Mouse (Mus musculus) hindbrain, postnatal 0 days (tissue): Measurements from ENCODE around the gene Tsen2. TPM values are rescaled to one million over a fixed set of nuclear protein-coding genes. Genes with fewer than 3 reads are reported as not detected.

Experiments used
- ATAC-seq: fragments of 200-750 bp; cut with Nextera tagmentation; 2 replicates; pipeline ENCODE4 v1.8.0; 2017; ENCODE audit warnings: mild to moderate bottlenecking, moderate TSS enrichment, moderate library complexity
- DNase-seq: peaks from one replicate; pipeline ENCODE4 v3.0.0-alpha.2; 2015; ENCODE audit warnings: low spot score
- H3K27ac ChIP-seq: fragments of 300-500 bp; sonication (generic); 2 replicates; pipeline ENCODE4 v1.5.1; 2014; ENCODE audit warnings: mild to moderate bottlenecking
- H3K27me3 ChIP-seq: fragments of 300-500 bp; sonication (generic); 2 replicates; pipeline ENCODE4 v1.6.1; 2014; ENCODE audit warnings: low read length, mixed read lengths; ENCODE audit not compliant: insufficient read depth
- H3K36me3 ChIP-seq: fragments of 300-500 bp; sonication (generic); 2 replicates; pipeline ENCODE4 v1.6.1; 2014; ENCODE audit warnings: low read length, mixed read lengths; ENCODE audit not compliant: insufficient read depth
- H3K4me1 ChIP-seq: fragments of 300-500 bp; sonication (generic); 2 replicates; pipeline ENCODE4 v1.6.1; 2014; ENCODE audit warnings: antibody characterized with exemption, low read length, mixed read lengths; ENCODE audit not compliant: insufficient read depth
- H3K4me2 ChIP-seq: fragments of 300-500 bp; sonication (generic); 2 replicates; pipeline ENCODE4 v1.6.1; 2014; ENCODE audit warnings: low read depth, mild to moderate bottlenecking, low read length, moderate library complexity, mixed read lengths
- H3K4me3 ChIP-seq: fragments of 300-500 bp; sonication (generic); 2 replicates; pipeline ENCODE4 v1.5.1; 2014; ENCODE audit warnings: low read length
- H3K9ac ChIP-seq: fragments of 300-500 bp; sonication (generic); replicated peaks from 2 replicates; pipeline ENCODE4 v1.6.1; 2014; ENCODE audit warnings: mild to moderate bottlenecking, low read length, moderate library complexity, mixed read lengths
- H3K9me3 ChIP-seq: fragments of 300-500 bp; sonication (generic); 2 replicates; pipeline ENCODE4 v1.6.1; 2016; ENCODE audit warnings: low read length, mixed read lengths
- CTCF ChIP-seq: IDR thresholded peaks from 2 replicates; pipeline ENCODE4 v1.5.1; 2016; ENCODE audit warnings: antibody characterized with exemption, control low read depth, low read depth
- WGBS: fragments of 180-500 bp; shearing (Covaris S2); extraction: QIAGEN DNeasy Blood & Tissue Kit; methylation state at CpG from one replicate; pipeline ENCODE4 v1.1.7; 2014; 5-methylcytosine and 5-hydroxymethylcytosine counted together
- polyA plus RNA-seq: library from polyadenylated mRNA; unstranded; fragments of >200 nt; fragmentation: Nextera tagmentation; extraction: Ambion mirVana; gene quantifications from 2 replicates; pipeline ENCODE4 v1.2.1, GENCODE M21; 2015
- total RNA-seq: library from RNA; depleted of rRNA; stranded (reverse); fragments of >200 nt; gene quantifications from 2 replicates; pipeline ENCODE4 v1.2.3, GENCODE M21; 2014

Gene Tsen2
- total and polyA plus RNA-seq, 2 experiments from 2014 or later = 18.3 to 25.9 TPM

DNA sequence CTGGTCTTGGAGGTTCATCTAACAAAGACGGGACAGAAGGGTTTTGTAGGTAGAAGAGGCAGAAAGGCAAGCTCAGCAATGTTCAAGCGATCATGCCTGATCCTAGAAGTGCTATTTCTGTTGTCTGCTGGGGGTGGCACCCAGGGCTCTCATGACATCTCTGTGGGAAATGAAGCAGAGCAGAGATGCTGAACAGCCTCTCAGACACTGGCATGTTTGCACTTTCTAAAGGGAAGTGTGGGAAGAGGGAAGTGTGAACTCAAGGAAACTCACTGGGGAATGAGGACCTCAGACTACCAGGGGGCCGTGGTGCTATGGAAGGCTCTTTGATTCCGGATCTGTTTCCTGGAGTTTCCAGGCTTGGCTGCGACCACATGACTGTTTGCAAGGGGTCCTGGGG, 39.5 kb upstream of the Tsen2 start:
- Histone ChIP-seq H3K4me3 (no peak overlapping the region), H3K9me3 (0 out of 2 replicates have a peak, but pooled peaks cover 4% of the 10 kb centered on the region), H3K36me3 (no peaks in the 10 kb centered on the region), H3K27me3 (no peaks in the 10 kb centered on the region), H3K9ac (no peak overlapping the region), H3K27ac (no peak overlapping the region), H3K4me1 (no peaks in the 10 kb centered on the region), H3K4me2 (no peak overlapping the region)
- DNase-seq (no peak), ATAC-seq (no peak)
- no peak for TF ChIP-seq CTCF
- 82% methylated on average over 5 of the region's 5 CpGs for WGBS

DNA sequence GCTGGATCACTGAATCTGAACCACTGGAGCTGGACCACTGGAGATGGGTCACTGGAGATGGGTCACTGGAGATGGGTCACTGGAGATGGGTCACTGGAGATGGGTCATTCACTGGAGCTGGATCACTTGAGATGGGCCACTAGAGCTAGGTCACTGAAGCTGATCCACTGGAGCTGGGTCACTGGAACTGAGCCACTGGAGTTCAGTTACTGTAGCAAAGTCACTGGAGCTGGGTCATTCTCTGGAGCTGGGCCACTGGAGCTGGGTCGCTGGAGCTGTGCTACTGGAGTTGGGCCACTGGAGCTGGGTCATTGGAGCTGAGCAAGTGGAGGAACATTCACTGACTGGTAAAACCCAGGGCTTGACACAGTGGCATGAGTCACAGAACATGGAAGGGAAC, 38.0 kb upstream of the Tsen2 start:
- H3K4me3 ChIP-seq = no peak overlapping the region
- TF ChIP-seq CTCF = no peak
- H3K27me3 ChIP-seq = no peaks in the 10 kb centered on the region
- 100% methylated on average over 1 of the region's 1 CpGs for WGBS
- H3K9ac ChIP-seq = no peak overlapping the region
- no peak overlapping the region for H3K4me2 ChIP-seq
- H3K4me1 ChIP-seq = no peaks in the 10 kb centered on the region
- no peaks in the 10 kb centered on the region for H3K36me3 ChIP-seq
- H3K27ac ChIP-seq = no peak overlapping the region
- 0 out of 2 replicates have a peak, but pooled peaks cover 4% of the 10 kb centered on the region for H3K9me3 ChIP-seq
- no peak for ATAC-seq
- DNase-seq = no peak

DNA sequence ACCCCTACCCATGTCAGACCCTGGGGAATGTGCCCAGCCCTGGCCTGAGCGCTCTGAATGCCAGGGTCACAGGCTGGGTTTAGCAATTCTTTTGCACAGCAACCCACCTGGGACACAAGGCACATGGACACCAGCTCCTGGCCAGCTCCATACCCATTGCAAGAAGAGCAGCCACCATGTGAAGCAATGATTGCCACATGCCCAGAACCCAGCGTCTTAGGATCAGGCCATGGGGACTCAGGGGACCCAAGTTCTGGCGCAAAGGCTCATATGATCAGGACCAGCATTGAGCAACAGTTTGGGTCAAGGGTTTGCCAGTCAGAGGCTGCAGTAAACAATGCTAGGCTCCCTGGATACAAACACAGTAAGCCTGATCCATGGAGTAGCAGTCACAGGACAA, 33.0 kb upstream of the Tsen2 start:
- Histone ChIP-seq H3K36me3 (no peaks in the 10 kb centered on the region), H3K4me1 (no peaks in the 10 kb centered on the region), H3K9me3 (0 out of 2 replicates have a peak, but pooled peaks cover 4% of the 10 kb centered on the region), H3K9ac (no peak overlapping the region), H3K4me3 (no peak overlapping the region), H3K27me3 (no peaks in the 10 kb centered on the region), H3K4me2 (no peak overlapping the region), H3K27ac (no peak overlapping the region)
- ATAC-seq = no peak
- DNase-seq = no peak
- WGBS = 94% methylated on average over 3 of the region's 3 CpGs
- TF ChIP-seq CTCF = no peak

DNA sequence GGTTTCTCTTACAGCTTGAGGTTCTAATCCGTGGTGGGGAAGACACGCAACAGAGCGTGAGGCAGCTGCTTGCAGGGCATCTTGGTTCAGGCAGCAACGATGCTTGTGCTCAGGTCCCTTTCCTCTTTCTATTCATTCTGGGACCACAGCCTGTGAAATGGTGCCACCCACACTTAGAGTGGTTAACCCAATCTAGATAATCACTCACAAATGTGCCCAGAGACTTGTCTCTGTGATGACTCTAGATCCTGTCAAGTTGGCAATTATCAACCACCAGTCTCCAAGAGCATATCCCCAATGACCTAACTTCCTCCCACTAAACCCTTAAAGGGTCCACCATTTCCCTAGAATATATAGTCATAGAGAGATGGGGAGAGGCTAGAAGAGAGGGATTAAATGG, 31.3 kb upstream of the Tsen2 start:
- H3K27ac ChIP-seq = no peak overlapping the region
- WGBS = 92% methylated on average over 4 of the region's 4 CpGs
- H3K36me3 ChIP-seq = no peaks in the 10 kb centered on the region
- H3K9me3 ChIP-seq = 0 out of 2 replicates have a peak, but pooled peaks cover 4% of the 10 kb centered on the region
- H3K9ac ChIP-seq = no peak overlapping the region
- no peak for TF ChIP-seq CTCF
- DNase-seq = no peak
- no peak overlapping the region for H3K4me2 ChIP-seq
- H3K4me3 ChIP-seq = no peak overlapping the region
- no peaks in the 10 kb centered on the region for H3K4me1 ChIP-seq
- no peak for ATAC-seq
- H3K27me3 ChIP-seq = no peaks in the 10 kb centered on the region

DNA sequence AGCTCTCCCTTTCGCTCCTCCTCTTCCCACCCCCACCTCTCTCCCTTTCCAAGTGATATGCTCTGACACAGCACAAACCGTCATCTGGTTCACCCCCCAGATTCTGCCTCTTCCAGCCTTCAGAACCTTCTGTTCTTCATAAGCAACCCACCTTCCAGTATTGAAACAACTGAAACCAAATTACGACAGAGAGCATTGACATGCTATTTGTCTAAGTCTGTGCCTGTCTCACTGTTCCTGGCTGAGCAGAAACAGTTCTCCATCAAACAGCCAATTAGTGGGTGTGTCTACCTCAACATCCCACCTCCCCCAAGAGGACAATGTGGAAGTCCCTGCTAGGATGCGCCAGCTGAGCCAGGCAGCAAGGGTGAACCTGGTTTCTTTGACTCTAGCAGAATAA, 26.6 kb upstream of the Tsen2 start:
- H3K4me2 ChIP-seq = no peak overlapping the region
- no peak overlapping the region for H3K9ac ChIP-seq
- H3K4me1 ChIP-seq = no peaks in the 10 kb centered on the region; the same call in 1 of the 2 replicates
- H3K9me3 ChIP-seq = no peaks in the 10 kb centered on the region
- no peak for TF ChIP-seq CTCF
- H3K27ac ChIP-seq = no peak overlapping the region
- H3K36me3 ChIP-seq = no peaks in the 10 kb centered on the region
- 67% methylated on average over 4 of the region's 4 CpGs for WGBS
- ATAC-seq = no peak
- DNase-seq = no peak
- H3K27me3 ChIP-seq = no peaks in the 10 kb centered on the region
- no peak overlapping the region for H3K4me3 ChIP-seq

DNA sequence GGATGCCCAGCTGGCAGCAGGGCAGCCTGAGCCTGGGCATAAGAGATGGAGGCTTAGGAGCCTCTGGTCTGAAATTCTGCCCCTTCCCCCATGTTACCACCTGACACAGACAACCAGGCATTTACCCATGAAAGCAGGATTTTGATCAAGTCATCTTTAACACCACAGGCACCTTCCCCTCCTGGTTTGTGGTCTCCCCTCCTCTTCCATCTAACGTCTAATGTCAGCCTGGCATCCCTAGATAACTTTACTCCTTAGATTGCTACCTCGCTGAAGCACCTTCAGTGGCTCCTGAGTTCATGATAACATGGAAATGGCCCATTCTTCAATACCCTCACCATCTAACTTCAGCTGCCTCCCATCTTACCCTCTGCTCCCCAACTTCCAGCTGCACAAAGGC, 26.1 kb upstream of the Tsen2 start:
- WGBS = 67% methylated on average over 2 of the region's 2 CpGs
- Histone ChIP-seq H3K36me3 (no peaks in the 10 kb centered on the region), H3K27ac (no peak overlapping the region), H3K27me3 (no peaks in the 10 kb centered on the region), H3K9me3 (no peaks in the 10 kb centered on the region), H3K4me2 (no peak overlapping the region), H3K9ac (no peak overlapping the region), H3K4me1 (no peaks in the 10 kb centered on the region; the same call in 1 of the 2 replicates), H3K4me3 (no peak overlapping the region)
- DNase-seq (no peak), ATAC-seq (no peak)
- no peak for TF ChIP-seq CTCF

DNA sequence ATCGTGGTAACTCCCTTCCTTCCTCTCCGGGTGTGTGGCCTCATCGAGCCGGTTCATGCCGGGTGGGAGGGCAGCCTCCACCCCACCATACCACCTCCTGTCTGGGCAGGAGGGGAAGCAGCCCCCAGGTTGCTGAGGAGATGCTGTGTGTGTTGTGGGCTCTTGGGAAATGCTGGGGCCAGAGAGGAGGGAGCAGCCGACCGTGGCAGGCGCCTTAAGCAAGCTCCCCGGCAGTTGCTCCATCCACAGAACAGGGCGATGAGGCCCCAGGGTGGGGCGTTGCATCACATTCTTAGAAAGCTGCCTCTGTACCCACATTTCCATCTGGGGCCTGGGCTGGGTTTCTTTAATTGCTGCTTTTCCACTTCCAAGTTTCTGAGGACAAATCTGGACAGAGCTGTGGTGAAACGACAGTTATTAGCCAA, 25.2 kb upstream of the Tsen2 start:
- Histone ChIP-seq H3K27ac (no peak overlapping the region), H3K9ac (no peak overlapping the region), H3K9me3 (no peaks in the 10 kb centered on the region), H3K4me2 (no peak overlapping the region), H3K36me3 (no peaks in the 10 kb centered on the region), H3K4me3 (no peak overlapping the region), H3K27me3 (no peaks in the 10 kb centered on the region), H3K4me1 (no peaks in the 10 kb centered on the region; the same call in 1 of the 2 replicates)
- ATAC-seq (no peak), DNase-seq (no peak)
- TF ChIP-seq CTCF = no peak
- 54% methylated on average over 12 of the region's 12 CpGs for WGBS
